Mouse (Mus musculus) forebrain, embryonic 16.5 days (tissue): ENCODE measurements at regions not wholly inside any gene's neighbourhood (a gene's known extent, or its start where the extent isn't known, plus 50 kb on each side); places are given as distances from the start of the nearest gene placed in this dataset.

Experiments used
- ATAC-seq: fragments of 200-750 bp; cut with Nextera tagmentation; 2 replicates; pipeline ENCODE4 v1.8.0; 2017; ENCODE audit warnings: mild to moderate bottlenecking, moderate library complexity
- H3K27ac ChIP-seq: fragments of 300-500 bp; sonication (generic); 2 replicates; pipeline ENCODE4 v1.5.1; 2014; ENCODE audit warnings: low read length, control low read depth
- H3K27me3 ChIP-seq: fragments of 300-500 bp; sonication (generic); replicated peaks from 2 replicates; pipeline ENCODE4 v1.6.1; 2014; ENCODE audit warnings: low read length; ENCODE audit not compliant: control insufficient read depth, insufficient read depth
- H3K36me3 ChIP-seq: fragments of 300-500 bp; sonication (generic); 2 replicates; pipeline ENCODE4 v1.6.1; 2014; ENCODE audit not compliant: control insufficient read depth, insufficient read depth
- H3K4me1 ChIP-seq: fragments of 300-500 bp; sonication (generic); replicated peaks from 2 replicates; pipeline ENCODE4 v1.6.1; 2014; ENCODE audit warnings: low read length; ENCODE audit not compliant: control insufficient read depth, insufficient read depth
- H3K4me2 ChIP-seq: fragments of 300-500 bp; sonication (generic); 2 replicates; pipeline ENCODE4 v1.6.1; 2014; ENCODE audit warnings: mild to moderate bottlenecking, low read length, control low read depth
- H3K4me3 ChIP-seq: fragments of 300-500 bp; sonication (generic); replicated peaks from 2 replicates; pipeline ENCODE4 v1.5.1; 2014; ENCODE audit warnings: mild to moderate bottlenecking, low read length, control low read depth
- H3K9ac ChIP-seq: fragments of 300-500 bp; sonication (generic); replicated peaks from 2 replicates; pipeline ENCODE4 v1.6.1; 2014; ENCODE audit warnings: low read depth, low read length, control low read depth
- H3K9me3 ChIP-seq: fragments of 300-500 bp; sonication (generic); 2 replicates; pipeline ENCODE4 v1.6.1; 2016; ENCODE audit warnings: low read length; ENCODE audit not compliant: control insufficient read depth
- WGBS: fragments of 180-500 bp; shearing (Covaris S2); extraction: QIAGEN DNeasy Blood & Tissue Kit; methylation state at CpG from one replicate; pipeline ENCODE4 v1.1.7; 2014; 5-methylcytosine and 5-hydroxymethylcytosine counted together

- Histone ChIP-seq H3K9me3 (no peaks in the 10 kb centered on the region), H3K27ac (no peak overlapping the region), H3K27me3 (no peaks in the 10 kb centered on the region), H3K4me1 (peaks cover 8% of the 10 kb centered on the region; the same call in 1 of the 2 replicates), H3K36me3 (no peaks in the 10 kb centered on the region), H3K9ac (no peak overlapping the region), H3K4me2 (no peak overlapping the region), H3K4me3 (no peak overlapping the region)
- ATAC-seq: no peak
- WGBS: 92% methylated on average over 1 of the region's 1 CpGs
Measured at GRCm38 (mm10) chr9:30151173-30151572, 188.2 kb upstream of the Ntm start.

DNA sequence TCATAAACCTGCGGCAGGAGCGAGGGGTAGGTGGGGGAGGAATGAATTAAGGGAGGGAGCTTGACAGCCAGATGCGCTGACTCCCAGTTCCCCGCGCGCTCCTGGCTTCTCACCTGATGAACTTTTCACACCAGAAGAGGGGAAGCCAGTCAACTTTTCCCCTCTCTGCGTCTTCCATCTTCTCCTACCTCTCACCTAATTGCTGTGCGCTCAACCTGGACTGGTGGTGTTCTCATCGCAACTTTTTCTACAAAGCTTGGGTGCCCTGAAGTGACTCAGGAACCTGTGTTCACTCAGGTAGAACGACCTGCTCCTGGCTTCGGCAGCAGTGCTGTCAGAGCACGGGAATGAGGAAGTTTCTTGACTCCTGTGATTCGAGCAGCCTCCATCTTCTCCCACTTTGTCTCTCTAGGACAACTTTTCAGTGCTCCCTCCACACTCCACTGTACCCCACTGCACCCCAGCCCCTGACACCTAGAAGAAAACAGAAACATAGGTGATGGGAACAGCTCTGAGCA lies 203.4 kb upstream of the Ntm start:
- H3K9ac ChIP-seq: no peak overlapping the region
- WGBS: 87% methylated on average over 13 of the region's 13 CpGs
- H3K27ac ChIP-seq: no peak overlapping the region
- H3K27me3 ChIP-seq: no peaks in the 10 kb centered on the region
- H3K9me3 ChIP-seq: no peaks in the 10 kb centered on the region
- no peak overlapping the region for H3K4me3 ChIP-seq
- ATAC-seq: no peak
- H3K4me1 ChIP-seq: no peaks in the 10 kb centered on the region; the same call in 1 of the 2 replicates
- no peak overlapping the region for H3K4me2 ChIP-seq
- H3K36me3 ChIP-seq: no peaks in the 10 kb centered on the region

DNA sequence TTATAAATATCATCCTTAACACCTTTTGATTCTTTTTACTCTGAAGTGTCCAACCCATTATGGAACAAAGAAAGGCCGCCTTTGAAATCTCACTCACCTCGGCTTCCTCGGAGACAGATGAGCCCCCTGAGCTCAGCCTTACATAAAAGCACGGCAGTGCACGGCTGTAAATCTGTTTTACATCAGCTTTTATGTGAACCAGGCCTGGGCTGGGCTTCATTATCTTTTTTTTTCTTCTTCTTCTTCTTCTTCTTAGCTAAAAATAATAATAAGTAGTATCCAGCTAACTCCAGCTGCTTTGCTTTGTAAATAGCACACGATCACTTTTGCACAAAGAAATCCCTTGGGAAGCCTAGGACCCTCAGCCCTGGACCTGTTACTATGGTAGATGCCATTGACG lies 204.3 kb upstream of the Ntm start:
- H3K27ac ChIP-seq: no peak overlapping the region
- H3K4me3 ChIP-seq: no peak overlapping the region
- H3K9me3 ChIP-seq: no peaks in the 10 kb centered on the region
- no peak for ATAC-seq
- no peak overlapping the region for H3K4me2 ChIP-seq
- 36% methylated on average over 7 of the region's 7 CpGs for WGBS
- H3K27me3 ChIP-seq: no peaks in the 10 kb centered on the region
- no peak overlapping the region for H3K9ac ChIP-seq
- no peaks in the 10 kb centered on the region for H3K4me1 ChIP-seq
- H3K36me3 ChIP-seq: no peaks in the 10 kb centered on the region

- Histone ChIP-seq H3K27me3 (no peaks in the 10 kb centered on the region), H3K36me3 (no peaks in the 10 kb centered on the region), H3K27ac (no peak overlapping the region), H3K9ac (no peak overlapping the region), H3K4me1 (no peaks in the 10 kb centered on the region), H3K9me3 (no peaks in the 10 kb centered on the region), H3K4me3 (no peak overlapping the region), H3K4me2 (no peak overlapping the region)
- ATAC-seq: no peak
- 89% methylated on average over 6 of the region's 6 CpGs for WGBS
Measured at GRCm38 (mm10) chr9:30174646-30175045, 211.7 kb upstream of the Ntm start.

DNA sequence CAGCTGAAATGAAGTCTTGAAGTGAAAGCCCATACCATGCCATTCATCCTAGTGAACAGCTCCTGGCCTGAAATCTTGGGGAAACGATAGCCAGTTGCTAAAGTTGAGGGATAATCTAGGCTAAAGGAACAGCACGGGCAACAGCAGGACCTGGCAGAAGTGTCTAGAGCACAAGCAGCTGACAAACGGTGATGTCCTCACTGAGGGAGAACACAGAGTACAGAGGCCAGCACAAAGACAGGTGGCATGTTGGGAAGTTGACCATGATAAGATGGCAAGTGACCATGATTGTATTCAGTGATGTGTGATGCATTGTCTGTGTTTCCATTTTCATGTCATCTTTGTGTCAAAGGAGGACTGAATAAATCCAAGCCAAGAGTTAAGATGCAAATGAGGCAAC lies 212.4 kb upstream of the Ntm start:
- no peak overlapping the region for H3K27ac ChIP-seq
- no peak for ATAC-seq
- no peaks in the 10 kb centered on the region for H3K27me3 ChIP-seq
- H3K9me3 ChIP-seq: no peaks in the 10 kb centered on the region
- H3K9ac ChIP-seq: no peak overlapping the region
- no peak overlapping the region for H3K4me2 ChIP-seq
- WGBS: 83% methylated on average over 3 of the region's 3 CpGs
- H3K36me3 ChIP-seq: no peaks in the 10 kb centered on the region
- no peaks in the 10 kb centered on the region for H3K4me1 ChIP-seq
- no peak overlapping the region for H3K4me3 ChIP-seq

DNA sequence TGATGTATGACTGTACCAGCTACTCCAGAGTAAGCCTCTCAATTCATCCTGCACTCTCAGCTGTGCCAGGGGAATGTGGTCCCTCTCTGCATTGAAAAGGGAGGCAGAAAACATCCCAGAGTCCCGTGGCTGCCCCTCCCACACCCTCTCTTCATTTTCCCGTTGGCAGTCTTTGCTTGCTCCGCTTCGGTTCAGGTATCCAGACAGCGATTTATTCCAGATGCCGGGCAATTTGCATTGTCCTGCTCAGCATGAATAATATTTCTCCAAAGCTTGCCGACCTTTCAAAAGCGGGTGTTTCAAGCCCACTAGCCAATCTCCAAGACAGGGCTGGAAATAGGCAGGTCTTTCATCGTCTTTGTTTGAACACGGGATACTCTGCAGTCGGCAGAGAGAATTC lies 220.5 kb upstream of the Ntm start:
- no peak for ATAC-seq
- H3K4me3 ChIP-seq: no peak overlapping the region
- H3K4me2 ChIP-seq: no peak overlapping the region
- no peak overlapping the region for H3K9ac ChIP-seq
- 68% methylated on average over 11 of the region's 11 CpGs for WGBS
- no peaks in the 10 kb centered on the region for H3K9me3 ChIP-seq
- no peak overlapping the region for H3K27ac ChIP-seq
- H3K27me3 ChIP-seq: no peaks in the 10 kb centered on the region
- no peaks in the 10 kb centered on the region for H3K36me3 ChIP-seq
- 0 out of 2 replicates have a peak, but pooled peaks cover 7% of the 10 kb centered on the region for H3K4me1 ChIP-seq

- WGBS: 52% methylated on average over 10 of the region's 10 CpGs
- Histone ChIP-seq H3K4me2 (no peak overlapping the region), H3K36me3 (no peaks in the 10 kb centered on the region), H3K4me1 (0 out of 2 replicates have a peak, but pooled peaks cover 7% of the 10 kb centered on the region), H3K27me3 (no peaks in the 10 kb centered on the region), H3K9me3 (no peaks in the 10 kb centered on the region), H3K27ac (no peak overlapping the region), H3K9ac (no peak overlapping the region), H3K4me3 (no peak overlapping the region)
- ATAC-seq: no peak
Measured at GRCm38 (mm10) chr9:30184996-30185763, 222.2 kb upstream of the Ntm start.

- 85% methylated on average over 2 of the region's 2 CpGs for WGBS
- ATAC-seq: no peak
- no peak overlapping the region for H3K9ac ChIP-seq
Measured at GRCm38 (mm10) chr9:30186261-30186660, 223.3 kb upstream of the Ntm start.

DNA sequence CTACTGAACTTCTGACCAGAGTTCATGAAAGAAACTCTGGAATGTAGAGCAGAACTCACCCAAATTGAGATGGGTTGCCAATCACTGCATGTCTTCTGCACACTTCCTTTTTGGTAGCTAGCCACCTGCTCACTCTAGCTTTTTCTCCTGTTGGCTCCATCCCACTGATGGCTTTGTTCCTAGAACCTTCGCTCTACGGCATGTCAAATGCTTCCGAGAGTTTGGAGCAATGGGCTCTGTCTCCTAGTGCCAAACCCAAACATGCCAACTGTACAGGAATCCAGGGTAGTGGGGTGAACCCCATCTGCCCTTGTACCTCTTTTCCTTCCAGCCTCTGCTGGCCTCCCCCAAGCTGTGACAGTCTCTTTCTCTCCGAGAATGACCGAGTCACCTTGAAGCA lies 227.1 kb upstream of the Ntm start:
- H3K27ac ChIP-seq: no peak overlapping the region
- H3K4me2 ChIP-seq: no peak overlapping the region
- 0 out of 2 replicates have a peak, but pooled peaks cover 9% of the 10 kb centered on the region for H3K4me1 ChIP-seq
- 74% methylated on average over 5 of the region's 5 CpGs for WGBS
- no peak overlapping the region for H3K9ac ChIP-seq
- H3K9me3 ChIP-seq: no peaks in the 10 kb centered on the region
- no peak overlapping the region for H3K4me3 ChIP-seq
- H3K27me3 ChIP-seq: no peaks in the 10 kb centered on the region
- no peaks in the 10 kb centered on the region for H3K36me3 ChIP-seq
- no peak for ATAC-seq

More at GRCm38 (mm10) chr9:30186261-30186660, 223.3 kb upstream of the Ntm start:
- Histone ChIP-seq H3K36me3 (no peaks in the 10 kb centered on the region), H3K4me2 (no peak overlapping the region), H3K27ac (no peak overlapping the region), H3K4me1 (0 out of 2 replicates have a peak, but pooled peaks cover 10% of the 10 kb centered on the region), H3K4me3 (no peak overlapping the region), H3K9me3 (no peaks in the 10 kb centered on the region), H3K27me3 (no peaks in the 10 kb centered on the region)
